Mouse (Mus musculus) left cerebral cortex, postnatal 10 days (tissue): Measurements from ENCODE around the gene Hnrnpa3. TPM values are rescaled to one million over a fixed set of nuclear protein-coding genes. Genes with fewer than 3 reads are reported as not detected.

ENCODE experiments used
- DNase-seq, 2 experiments: peaks; one replicate each; pipeline ENCODE4 v3.0.0; 2021 to 2022; ENCODE audit warnings: low spot score in 2 of 2, mixed read lengths in 1 of 2; ENCODE audit errors: extremely low spot score in 1 of 2
- intact Hi-C: fragments of 180-260 bp; cut with DNase I; formaldehyde crosslinking; loops from one replicate; pipeline ENCODE4 v1.15.1; 2025
- total RNA-seq, 2 experiments: library from RNA; stranded (reverse); gene quantifications; 2 replicates each; pipeline ENCODE4 v1.2.3; 2021

The Hnrnpa3 gene
- total RNA-seq, 2 experiments from 2014 or later: 329 to 339 TPM

DNA sequence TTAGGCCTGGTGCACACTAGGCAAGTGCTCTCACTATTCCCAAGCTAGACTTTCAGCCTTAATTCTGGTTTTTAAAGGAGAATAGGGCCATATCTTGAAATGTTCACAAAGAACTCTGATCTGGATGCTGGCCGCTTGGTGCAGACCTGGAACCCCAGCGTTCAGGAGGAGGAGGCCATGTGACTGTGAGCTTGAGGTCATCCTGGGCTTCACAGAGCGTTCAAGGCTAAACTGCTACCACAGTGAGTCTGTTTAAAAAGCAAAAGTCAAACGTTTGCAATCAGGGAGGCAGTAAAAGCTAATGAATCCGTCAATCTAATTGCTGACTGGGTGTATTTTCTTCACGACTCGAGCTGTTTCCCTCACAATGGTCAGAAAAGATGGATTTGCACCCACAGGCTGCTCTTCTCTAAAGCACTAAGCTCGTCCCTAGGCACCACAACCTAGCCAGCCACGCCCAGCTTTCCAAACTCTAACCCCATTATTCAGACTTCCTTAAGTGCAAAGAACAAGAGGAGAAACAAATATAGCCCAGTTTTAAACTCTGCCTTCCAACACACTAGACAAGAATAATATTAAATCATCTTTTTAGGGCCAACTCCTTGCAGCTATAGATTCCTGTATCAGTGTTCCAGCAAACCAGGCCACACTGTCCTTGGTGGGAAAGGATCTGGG is 36.8 kb downstream of the Hnrnpa3 start:
- intact Hi-C loops: no loop called here
- DNase-seq: no peak

DNA sequence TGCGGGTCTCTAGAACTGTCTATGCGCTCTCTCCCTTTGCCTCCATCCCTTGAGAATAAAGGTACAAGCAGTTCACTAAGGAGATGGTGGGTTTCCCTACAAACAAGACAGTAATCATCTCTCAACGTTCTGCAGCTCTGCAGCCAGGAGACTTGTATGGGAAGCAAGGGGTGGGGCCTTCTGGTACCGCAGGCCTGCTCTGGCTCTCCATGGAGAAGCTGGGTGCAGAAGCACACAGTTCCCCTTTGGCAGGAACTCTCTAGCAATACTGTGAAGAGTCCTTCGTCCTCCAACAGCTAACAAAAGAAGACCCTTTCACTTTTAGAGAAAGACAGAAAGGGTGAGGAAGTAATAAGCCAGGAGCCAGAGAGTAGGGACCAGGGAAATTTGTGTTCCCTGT is 37.3 kb downstream of the Hnrnpa3 start:
- intact Hi-C loops: no loop called here
- no peak for DNase-seq

DNA sequence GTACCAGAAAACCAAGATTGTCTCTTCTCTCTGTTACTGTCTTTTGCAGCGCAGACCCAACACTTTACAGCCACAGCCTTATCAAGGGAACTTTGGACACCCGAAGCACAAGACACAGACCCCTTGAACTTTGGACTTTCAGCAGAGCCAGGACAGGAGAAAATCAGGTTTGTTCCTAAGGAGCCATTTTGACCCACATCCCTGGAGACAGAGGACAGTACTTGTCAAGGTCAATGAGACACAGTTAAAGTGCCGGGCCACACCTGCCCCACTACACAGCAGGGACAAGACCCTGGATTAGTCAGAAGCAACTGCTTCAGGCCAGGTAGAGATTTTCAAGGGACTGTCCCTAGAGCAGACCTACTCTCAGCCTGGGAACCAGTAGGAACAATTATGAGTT is 38.2 kb downstream of the Hnrnpa3 start:
- DNase-seq: no peak
- intact Hi-C loops: no loop called here

DNA sequence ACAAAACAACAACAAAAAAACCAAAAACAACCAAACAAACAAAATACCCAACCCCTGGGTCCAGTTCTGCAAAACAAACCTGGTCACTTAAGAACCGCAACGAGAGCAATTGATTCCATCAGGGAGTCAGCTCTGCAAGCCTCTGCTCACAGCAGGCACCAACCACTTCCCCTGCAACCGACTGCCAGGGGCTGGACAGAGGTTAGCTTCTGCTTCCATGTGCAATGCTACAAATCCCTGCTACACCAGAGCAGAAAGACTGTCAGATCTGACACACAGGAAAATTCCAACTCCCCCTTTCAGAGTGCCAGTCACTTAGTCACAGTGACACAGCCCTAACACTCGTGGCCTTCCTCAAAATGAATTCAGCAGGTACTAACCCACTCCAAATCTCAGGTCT is 38.9 kb downstream of the Hnrnpa3 start:
- intact Hi-C loops: no loop called here
- no peak for DNase-seq

DNA sequence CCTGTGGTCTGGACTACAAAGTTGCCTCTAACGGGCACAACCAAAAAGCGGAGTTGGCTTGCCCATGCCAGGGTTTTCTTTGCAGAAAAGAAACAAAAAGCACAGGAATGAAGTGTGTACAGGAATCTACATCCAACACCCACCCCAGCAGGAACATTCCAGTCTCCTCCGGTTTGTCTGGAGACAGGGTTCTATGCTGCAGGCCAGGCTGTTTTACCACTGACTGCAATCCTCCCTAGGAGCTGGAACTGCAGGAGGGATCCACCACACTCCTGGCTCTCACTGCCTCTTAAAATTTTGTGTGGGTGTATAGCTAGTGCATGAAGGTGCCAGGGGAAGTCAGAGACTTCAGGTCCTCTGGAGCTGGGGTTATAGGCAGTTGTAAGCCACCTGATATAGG is 39.8 kb downstream of the Hnrnpa3 start:
- DNase-seq: no peak
- intact Hi-C loops: no loop called here

DNA sequence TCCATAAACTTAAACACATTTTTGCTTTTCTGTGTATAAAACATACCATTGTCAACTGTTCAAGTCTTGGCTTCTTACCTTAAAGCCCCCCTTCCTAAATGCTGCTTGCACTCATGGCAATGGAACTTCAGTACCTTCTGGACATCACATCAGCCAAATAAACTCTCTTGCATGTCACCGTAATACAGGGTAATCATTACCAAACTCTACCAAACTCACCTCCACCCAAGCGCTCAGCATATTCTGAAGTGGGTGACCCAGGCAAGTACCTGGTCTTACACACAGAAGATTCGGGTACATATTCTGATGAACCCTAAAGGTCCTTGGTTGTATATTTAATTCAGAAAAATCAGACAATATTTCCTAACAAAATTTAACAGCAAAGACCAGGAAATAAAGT is 41.5 kb downstream of the Hnrnpa3 start:
- intact Hi-C loops: loop anchor here (10.0 kb wide), 1 partner anchor 64 kb away; no protein-coding TSS in a partner anchor
- DNase-seq: no peak

DNA sequence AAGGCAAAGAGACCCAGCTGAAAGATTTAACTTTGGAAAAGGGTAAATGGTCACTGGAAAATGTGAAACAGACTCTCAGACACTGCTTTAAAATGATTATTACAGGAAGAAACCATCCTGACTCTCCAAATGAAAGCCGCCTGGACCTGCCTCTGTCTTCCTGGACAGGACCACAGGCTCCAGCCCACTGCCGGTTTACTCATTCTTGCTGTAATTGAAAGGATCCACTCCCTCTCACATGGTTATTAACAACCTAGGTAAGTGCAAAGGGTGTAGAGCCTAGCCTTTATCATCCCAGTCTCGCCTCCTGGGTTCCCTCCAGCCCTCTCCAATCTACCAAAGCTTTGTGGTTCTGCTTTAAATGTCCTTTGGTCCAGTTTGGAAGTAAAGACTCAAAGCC is 42.1 kb downstream of the Hnrnpa3 start:
- no peak for DNase-seq
- intact Hi-C loops: loop anchor here (10.0 kb wide), 1 partner anchor 64 kb away; no protein-coding TSS in a partner anchor

DNA sequence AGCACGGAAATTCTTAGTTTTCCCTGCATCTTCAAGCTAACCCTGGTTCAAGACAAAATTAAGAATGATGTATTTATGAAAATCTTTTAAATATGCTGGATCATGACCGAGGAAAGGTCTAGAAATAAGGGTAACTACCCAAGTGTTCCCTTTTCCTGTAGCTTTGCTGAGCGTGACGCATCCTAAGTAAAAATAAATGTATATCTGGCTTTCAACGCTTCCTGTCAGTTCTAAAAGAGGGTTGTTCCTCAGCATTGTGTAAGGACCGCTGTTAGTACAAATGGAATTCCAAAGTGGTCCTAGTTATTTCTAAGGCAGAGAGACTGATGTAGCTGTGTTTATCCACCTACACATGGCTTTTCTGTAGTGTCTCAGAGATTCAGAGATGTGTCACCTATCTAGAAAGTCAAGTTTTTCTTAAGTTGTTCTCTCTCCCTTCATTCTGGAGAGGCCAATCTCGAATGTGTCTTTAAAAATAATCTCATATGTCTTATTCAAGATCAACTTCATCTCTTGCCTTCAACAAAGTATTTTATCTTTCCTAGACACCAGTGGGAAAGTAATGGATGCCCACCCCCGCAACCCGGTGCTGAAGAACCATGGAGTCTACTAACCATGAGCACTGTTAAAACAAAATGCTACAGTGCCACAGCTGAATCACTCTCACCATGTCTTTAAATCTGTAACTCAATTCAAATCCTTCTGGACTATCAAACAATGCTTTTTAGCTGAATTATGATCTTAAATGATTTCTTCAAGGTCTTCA is 42.9 kb downstream of the Hnrnpa3 start:
- intact Hi-C loops: loop anchor here (10.0 kb wide), 1 partner anchor 63 kb away; no protein-coding TSS in a partner anchor
- no peak for DNase-seq

DNA sequence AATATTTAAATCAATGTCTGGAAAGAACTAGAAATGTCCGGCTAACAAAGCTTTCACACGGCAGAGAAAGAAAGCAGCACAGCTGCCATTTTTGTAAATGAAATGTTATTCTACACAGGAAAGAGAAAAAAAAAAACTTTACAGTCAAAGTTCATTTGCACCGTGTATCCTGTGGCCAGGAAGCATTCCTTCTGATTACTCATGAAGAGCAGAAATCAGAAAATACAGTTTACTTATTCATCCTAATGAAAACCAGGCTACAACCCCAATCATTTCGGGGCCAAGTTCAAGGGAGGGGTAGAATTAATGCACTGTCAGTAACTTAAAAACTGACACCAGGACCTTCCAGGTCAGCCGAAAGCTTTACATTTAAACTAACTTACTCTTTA is 43.5 kb downstream of the Hnrnpa3 start:
- intact Hi-C loops: loop anchor here (10.0 kb wide), 1 partner anchor 62 kb away; no protein-coding TSS in a partner anchor

DNA sequence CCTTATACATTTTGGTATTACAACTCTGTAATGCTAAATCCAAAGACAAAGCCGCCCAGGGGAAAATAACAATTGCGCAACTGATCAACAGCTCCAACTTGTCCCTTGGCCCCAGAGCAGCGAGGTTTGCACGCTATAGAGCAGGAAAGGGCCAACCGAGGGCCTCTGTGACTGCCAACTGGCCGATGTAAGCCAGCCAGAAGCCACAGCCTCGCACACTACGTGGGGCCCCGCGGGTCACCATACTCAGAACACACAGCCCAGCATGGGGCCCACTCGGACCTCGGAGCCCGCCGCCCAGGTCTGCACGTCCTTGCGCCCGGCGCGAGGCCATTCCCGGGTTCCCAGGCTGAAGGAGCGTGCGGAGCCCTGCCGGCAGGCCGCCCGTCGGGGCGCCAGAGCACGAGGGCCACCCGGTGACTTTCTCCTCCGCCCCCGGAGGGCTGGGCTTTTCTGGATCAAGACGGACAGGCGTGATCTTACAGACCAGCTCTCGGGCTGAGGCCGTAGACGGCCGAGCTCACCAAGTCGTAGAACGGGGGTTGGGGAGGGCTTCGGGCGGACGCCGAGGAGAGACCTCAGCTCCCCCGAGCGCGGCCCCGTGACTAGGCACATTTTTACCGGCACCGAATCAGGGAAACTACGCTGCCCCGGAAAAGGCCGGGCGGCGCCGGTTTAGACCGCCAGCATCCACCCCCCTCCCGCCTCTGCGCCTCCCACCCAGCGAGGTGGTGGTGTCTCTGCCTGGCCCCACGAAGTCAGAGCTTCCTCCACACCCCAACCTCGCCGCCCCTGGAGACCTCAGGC is 44.5 kb downstream of the Hnrnpa3 start:
- intact Hi-C loops: loop anchor here (10.0 kb wide), 1 partner anchor 61 kb away; no protein-coding TSS in a partner anchor
- peak; percentile 61 to 92 for DNase-seq

More for the DNA sequence above, 43.5 kb downstream of the Hnrnpa3 start:
- no peak for DNase-seq

DNA sequence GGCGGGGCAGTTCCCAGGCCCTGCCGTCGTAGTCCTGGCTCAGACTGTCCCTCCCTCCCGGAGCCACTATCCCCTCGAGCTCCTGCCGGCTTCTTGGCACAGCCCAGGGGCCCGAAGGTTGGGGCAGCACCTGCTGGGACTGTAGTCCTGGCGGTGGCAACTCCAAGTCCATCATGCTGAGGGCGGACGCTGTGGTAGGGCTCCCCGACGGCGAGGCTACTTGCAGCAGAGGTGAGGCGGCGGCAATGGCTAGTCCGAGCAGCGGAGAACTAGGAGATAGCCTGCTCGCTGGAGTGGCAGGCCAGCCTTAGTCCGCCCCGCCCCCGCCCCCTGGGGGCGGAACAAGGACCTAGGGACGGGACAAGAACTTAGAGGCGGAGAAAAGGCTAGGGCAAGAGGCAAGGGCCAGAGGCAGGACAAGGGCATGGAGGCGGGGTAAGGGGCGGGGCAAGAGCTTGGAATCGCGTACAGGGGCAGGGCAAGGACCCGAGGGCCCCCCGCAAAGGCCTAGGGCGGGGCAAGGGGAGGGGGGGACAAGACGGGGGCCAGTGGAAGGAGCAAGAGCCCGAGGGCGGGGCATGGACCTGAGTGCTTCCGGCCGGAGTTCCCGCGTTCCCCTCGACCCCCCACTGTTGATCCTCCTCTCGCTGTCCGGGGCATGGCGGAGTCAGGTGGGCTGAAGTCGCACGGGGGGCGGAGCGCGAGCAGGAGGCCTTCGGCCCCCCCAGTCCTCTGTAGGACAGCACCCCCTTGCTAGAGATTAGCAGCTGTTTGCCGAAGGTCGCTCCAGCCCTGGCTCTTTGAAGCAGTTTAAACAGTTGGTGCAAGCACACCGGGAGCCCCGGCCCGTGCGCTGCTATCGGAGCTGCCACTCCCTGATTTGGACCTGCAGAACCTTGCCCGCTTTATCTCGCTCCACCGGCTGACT is 45.4 kb downstream of the Hnrnpa3 start, which contains the start of gene Nfe2l2:
Gene Nfe2l2 (minus strand): TSS at position 408 of the 928 bp plus-strand sequence.
- DNase-seq: peak; percentile 77 to 98
- intact Hi-C loops: loop anchor here (10.0 kb wide), 1 partner anchor 60 kb away; no protein-coding TSS in a partner anchor

DNA sequence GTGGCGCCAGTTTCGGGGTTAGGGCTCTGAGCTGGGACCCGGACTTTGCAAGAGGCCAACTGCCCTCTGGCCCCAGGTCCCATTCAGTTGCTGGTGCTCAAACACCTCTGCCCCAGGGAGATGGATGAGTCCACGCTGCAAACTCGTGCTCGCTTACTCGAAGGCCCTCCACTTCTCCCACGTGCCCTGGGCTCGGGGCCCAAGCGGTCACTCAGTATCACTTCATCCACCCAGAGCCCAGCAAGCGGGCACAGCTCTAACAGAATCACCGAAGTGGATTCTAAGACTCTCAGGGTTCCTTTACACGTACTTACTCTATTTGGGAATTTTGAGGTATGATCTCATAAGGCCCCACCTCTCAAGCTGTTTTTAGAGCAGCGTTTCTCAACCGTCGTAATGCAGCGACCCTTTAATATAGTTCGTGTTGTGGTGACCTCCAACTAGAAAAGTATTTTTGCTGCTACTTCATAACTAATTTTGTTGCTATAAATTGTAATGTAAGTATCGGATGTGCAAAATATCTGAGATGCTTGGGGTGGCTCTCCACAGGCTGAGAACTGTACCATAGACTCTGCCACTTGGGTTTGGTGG is 46.2 kb downstream of the Hnrnpa3 start:
- intact Hi-C loops: loop anchor here (10.0 kb wide), 1 partner anchor 60 kb away; no protein-coding TSS in a partner anchor
- DNase-seq: no peak

DNA sequence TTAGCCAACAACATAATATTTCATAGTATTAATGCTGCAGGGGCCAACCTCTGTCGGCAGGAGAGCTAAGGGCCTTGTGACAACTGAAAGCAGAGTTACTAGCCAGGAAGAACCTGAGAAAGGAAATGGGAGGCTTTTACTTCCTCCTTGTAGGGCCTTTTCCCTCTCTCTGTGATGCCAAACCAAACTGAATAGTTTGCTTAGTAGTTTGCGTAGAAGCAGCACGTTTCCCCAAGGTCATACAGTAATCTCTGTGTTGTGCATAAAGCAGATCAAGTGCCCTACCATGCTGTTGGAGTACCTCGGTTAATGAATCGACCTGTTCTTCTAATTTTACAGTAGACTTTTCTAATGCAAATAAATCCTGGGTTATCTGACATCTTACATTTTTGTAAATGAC is 47.4 kb downstream of the Hnrnpa3 start:
- intact Hi-C loops: loop anchor here (10.0 kb wide), 1 partner anchor 58 kb away; no protein-coding TSS in a partner anchor

DNA sequence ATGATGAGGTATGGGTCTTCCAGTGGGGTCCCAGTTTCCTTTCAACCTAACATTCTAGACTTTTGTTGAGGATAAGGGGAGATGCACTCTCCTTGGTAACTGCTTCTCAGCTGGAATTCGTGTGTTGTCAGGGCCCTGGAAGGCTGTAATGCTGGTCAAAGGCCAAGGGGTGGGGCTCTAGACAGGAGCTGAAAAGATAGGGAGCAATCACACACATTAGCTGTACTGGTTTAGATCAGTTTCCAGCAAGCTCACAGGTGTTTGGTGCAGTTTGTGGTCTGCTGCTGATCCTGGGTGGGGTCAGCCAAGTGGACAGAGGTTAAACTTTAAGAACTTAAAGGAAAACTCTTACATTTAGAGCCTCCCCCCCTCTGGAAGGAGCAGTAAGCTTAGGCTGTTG is 48.4 kb downstream of the Hnrnpa3 start:
- intact Hi-C loops: loop anchor here (10.0 kb wide), 1 partner anchor 57 kb away; no protein-coding TSS in a partner anchor
- DNase-seq: no peak

More for the DNA sequence above, 47.4 kb downstream of the Hnrnpa3 start:
- DNase-seq: no peak

DNA sequence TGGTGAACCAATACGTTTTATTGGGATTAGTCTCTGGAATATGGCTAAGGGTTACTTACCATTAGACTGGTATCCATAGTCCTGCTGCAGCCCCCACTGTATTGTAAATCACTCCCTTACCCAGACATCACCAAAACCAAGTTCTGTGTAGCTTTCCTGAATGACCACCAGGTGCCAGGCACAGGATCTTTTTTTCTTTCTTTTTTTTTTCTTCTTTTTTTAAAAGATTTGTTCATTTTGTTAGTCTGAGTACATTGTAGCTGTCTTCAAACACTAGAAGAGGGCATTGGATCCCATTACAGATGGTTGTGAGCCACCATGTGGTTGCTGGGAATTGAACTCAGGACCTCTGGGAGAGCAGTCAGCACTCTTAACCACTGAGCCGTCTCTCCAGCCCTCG is 54.0 kb downstream of the Hnrnpa3 start:
- intact Hi-C loops: no loop called here
- DNase-seq: no peak

DNA sequence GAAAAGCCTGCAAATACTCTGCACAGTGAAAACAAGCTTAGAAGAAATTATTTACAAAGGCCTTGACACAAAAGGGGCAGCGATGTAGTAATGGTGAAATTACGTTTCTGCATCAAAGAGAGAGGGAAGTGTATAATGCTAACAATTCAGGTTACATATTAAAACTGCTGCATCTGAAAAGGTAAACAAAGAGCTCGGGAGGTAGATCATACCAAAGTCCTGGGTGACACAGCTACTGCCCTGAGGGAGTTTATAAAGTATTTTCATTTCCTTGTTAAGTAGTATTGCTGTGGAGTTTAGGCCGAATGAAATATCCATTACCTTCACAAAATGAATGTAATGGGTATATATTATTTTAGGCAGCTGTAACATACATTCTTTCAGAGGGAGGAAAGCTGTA is 55.7 kb downstream of the Hnrnpa3 start:
- DNase-seq: no peak
- intact Hi-C loops: no loop called here
